Mouse (Mus musculus) A20 (cell line): ENCODE measurements at regions not wholly inside any gene's neighbourhood (a gene's known extent, or its start where the extent isn't known, plus 50 kb on each side); places are given as distances from the start of the nearest gene placed in this dataset.

Experiments used
- DNase-seq: peaks from one replicate; pipeline ENCODE4 v3.0.0-alpha.2; 2011; ENCODE audit warnings: low read depth, low spot score

DNA sequence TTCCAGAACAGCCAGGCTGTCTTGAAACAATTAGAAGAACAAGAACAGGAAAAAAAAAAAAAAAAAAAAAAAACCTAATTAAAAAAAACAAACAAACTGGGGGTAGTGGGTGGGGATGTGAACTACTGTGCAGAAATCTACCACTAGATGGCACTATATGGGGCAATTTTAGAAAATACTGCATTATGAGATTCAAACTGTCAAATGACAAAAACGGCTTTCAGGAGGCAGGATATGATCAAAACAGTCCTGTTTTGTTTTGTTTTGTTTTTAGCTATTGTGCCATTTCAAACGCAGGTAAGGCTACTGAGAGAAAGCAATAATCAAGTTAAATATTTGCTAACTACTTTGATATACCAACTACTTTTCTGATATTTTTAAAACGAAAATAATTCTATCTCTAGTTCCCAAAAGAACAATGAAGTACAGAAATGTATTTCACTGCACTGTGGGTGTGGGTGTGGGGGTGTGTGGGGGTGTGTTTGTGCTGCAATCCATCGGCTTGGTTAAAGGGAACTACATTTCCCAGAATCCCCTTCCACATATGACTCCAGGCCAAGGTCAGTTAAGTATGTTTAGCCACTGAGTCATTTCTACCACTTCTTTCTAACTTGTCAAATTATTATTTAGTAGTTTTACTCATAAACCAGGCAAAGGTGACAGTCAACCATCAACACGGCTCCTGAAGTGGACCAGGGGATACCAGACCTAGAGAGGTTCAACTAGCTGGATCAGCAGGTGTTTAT, 207.7 kb upstream of the Mkln1 start:
- peak; percentile 75 for DNase-seq

DNA sequence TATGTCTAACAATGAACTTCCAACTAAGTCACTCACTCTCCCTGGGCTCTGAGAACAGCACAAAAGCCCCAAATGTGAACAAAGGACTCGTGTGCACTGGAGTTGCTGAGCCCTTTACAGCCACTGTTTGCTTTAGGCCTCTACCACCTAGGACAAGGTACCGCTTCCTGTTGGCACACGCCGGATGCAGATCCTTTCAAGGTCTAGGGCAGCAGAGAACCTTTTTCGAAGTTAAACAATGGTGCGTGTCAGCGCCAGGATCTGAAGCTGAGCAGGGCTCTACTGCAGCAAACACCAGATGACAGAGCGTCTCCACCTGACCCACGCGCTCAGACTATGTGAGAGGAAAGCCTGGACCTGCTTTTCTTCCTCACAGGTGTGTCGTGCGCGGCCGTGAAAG, 207.0 kb upstream of the Mkln1 start:
- no peak for DNase-seq

DNA sequence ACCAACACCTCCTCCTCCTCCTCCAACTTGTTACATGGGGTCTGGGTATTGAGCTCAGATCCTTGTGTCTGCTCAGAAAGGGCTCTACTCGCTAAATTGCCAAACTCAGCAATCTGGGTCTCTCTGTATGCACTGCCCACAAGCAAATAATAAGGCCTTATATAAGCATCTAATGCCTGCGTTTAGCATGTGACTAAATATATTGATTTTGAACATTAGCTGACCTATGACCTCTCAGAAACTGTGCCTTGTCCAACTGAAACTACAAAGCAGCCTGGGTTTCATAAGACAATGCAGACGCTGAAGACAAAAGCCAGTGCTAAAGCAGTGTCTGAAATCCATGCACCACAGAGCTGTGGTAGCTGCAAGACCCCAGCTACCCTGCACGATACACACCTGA, 206.3 kb upstream of the Mkln1 start:
- DNase-seq, result no peak

DNA sequence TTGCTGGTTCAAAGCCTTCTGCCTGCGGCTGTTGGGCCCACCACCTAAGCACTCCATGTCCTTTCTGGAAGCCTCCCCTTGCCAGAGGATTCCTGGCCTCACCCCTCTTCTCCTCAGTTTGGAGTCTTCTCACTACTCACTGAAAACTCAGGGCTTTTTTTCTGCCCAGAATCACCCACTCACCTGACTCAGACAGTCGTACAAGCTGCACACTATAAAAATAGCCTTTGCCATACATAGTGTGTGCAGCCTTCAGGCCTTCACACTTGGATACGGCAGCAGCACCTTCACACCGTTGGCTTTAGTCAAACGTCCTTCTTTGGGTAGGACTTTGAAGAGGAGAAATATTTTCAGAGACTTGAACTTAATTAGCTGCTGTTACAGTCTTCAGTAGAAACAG, 205.3 kb upstream of the Mkln1 start:
- no peak for DNase-seq

DNA sequence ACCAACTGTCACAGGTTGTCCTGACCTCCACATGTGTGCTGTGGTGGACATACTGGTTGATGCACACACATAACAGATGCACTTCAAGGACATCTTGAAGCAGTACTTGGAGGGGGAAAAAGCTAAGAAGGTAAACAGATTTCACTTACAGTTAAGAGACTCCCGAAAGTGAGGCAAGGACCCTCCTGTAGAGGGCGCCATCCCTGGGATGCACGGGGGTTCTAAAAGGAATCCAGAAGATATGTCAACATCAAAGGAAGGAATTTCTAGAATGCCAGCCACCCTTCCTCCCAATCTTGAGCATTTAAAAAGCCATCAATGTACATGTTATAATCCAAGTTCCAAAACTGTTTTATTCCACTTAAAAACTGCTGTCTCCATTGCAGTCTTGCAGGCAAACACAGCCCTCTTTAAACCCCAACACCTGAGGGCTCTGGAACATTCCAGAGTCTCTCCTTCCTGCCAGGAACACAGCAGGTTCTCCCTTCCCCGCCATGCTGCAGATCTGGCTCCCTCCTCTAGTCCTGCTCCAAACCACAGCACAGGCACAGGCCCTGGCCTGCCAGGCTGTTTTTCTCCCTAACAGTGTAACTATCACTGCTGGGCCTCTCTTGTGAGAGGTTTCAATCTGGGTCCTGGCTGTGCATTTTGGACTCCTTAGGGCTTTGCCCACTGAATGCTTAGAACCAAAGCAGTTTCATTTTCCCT, 200.8 kb upstream of the Mkln1 start:
- peak; percentile 27 for DNase-seq

DNA sequence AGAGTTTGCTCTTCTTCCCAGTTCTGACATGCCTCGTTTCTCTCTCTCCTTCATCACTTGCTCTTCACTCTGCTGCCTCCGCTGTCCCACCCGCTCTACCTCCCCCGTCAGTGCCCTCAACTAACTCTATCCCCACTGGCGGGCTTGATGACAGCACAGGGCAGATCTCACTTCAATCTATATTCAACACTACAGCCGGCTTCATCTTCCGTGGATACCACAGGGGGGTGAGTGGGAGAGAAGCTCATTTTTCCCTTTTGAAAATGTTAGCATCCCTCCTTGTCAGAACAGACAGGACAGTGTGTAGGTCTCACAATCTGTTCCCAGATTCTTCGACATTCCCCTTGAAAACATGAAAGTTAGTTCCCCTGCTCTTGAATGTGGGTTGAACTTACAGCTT, 200.2 kb upstream of the Mkln1 start:
- no peak for DNase-seq

DNA sequence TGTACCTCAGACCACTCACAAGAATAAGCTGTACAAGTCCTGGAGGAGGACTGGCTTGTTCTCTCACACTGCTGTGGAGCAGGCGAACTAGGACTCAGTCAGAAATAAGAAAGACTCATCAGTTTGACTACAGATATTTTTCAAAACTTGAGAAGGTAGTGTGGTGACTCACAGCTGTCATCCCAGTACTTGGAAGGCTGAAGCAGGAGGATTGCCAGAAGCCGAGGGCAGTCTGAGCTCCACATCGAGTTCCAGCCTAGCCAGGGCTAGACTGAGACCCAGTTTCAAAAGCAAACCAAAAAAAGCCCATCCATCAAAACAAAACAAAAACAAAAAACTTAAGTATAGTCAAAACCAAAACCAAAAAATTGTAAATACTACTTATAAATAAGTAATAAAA, 197.8 kb upstream of the Mkln1 start:
- no peak for DNase-seq

DNA sequence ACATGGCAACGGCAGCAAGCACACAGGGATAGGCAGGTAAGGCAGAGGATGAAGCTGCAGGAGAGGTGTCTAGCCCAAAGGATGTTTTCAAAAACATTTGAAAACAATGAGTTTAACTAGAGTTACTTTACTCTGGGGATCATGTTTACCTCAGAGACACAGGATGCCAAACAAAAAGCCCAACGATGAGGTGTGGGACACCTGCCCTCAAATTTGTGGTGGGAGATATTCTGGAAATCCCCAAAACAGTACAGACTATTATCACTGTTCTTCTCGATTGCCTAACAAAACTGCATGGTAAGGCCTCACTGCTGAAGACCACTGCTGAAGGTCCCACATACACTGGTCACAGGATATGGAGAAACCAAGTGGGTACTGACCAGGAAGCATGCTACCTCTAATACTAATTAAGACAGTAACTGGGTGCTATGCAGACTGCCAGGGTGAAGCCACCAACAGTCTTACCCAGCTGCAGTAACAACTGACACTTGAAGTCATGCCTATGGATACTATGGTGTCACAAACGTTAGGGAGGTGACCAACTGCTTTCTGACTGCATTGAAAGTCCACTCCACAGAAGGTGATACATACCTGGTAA, 197.1 kb upstream of the Mkln1 start:
- no peak for DNase-seq

DNA sequence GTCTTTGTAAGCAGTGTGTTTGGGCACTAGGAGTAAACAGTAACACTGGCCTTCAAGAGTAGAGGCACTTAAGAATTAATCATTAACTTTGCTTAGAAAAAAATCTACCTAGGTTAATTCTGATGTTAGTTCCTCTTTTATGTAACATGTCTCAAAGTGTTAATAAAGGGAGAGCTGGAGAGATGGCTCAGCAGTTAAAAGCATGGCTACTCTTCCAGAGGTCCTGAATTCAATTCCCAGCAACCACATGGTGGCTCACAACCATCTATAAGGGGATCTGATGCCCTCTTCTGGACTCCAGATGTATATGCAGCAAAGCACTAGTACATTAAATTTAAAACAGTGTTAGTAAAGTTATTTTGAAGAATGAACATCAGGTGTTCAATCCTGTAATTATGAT, 195.9 kb upstream of the Mkln1 start:
- no peak for DNase-seq

DNA sequence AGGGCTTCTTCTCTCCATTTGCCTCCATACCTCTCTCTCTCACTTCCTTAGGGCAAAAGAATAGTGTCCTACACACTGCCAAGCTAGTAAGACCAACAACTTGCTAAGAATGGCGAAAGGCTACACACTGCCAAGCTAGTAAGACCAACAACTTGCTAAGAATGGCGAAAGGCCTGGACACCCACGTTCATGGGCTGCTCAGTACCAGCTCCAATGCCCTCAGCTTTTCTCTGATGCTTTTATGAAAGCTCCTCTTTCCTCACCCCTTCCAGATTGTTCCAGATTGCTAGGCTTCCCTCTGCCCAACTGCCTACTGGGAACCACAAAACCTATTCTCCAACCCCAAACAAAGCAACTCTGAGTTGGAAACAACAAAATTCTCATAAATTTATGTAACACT, 194.1 kb upstream of the Mkln1 start:
- DNase-seq, result no peak

DNA sequence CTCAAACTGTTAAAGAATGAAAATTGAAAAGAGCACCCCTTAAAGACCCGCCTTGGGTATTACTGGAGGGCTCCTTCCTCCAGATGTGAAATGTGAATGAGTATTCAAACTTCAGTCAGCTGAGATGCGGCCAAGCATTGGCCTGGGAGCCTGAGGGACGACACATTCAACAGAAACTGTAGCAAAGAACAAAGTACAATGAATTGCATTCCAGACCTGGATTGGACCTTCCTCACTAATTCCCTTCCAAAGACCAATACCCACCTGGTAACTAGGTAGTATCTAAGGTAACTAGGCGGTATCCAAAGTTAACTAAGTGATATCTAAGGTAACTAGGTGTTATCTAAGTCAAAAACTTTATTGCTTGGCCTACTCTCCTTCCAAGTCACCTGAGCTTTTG, 193.7 kb upstream of the Mkln1 start:
- no peak for DNase-seq

DNA sequence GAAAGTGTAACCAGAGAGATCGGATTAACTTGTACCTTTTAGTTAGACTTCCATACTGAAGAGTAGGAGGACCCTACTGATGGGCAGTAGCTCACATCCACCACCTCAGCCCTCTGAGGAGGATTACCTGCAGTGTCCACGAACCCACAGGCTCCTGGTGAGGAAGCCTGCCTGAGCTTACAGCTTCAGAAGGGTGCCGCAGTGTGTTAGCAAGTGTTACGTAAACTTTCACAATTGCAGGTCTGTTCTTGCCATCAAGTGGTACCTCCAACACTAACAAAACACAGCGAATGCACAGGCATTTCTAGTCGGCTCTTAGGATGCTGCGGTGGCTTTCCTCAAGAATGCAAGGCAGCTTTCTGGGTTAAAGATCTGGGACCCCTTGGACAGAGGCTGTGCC, 192.4 kb upstream of the Mkln1 start:
- no peak for DNase-seq

DNA sequence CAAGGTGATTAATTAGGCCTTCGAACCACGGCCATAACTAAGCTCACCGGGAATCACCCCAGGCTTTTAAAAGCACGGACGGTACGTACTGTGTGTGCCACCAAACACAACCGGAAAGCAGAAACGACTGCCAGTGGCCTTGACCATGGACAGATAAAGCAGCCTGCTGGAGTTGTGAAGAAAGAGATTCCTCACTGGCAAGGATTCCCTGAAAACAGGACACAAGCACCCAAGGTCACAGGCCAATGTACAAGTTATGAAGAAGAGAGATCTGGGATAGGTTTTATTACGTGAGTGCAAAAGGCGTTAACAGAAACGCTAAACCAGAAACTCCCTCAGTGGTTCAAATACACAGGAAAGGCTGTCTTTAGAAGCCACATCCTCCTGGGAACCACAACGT, 191.3 kb upstream of the Mkln1 start:
- no peak for DNase-seq

DNA sequence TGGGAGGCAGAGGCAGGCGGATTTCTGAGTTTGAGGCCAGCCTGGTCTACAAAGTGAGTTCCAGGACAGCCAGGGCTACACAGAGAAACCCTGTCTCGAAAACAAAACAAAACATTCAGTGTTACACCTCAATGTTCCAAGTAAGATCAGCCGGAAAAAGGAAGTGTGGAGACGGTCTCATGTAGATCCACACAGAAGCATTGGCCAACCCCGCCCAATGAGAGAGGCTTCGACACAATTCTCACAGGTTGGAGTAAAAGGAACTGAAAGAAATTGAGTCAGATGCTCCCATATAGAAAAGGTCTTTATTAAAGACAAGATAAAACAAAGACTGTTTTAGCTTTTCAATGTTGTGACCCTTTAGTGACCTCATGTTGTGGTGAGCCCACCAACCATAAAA, 190.3 kb upstream of the Mkln1 start:
- DNase-seq, result no peak

DNA sequence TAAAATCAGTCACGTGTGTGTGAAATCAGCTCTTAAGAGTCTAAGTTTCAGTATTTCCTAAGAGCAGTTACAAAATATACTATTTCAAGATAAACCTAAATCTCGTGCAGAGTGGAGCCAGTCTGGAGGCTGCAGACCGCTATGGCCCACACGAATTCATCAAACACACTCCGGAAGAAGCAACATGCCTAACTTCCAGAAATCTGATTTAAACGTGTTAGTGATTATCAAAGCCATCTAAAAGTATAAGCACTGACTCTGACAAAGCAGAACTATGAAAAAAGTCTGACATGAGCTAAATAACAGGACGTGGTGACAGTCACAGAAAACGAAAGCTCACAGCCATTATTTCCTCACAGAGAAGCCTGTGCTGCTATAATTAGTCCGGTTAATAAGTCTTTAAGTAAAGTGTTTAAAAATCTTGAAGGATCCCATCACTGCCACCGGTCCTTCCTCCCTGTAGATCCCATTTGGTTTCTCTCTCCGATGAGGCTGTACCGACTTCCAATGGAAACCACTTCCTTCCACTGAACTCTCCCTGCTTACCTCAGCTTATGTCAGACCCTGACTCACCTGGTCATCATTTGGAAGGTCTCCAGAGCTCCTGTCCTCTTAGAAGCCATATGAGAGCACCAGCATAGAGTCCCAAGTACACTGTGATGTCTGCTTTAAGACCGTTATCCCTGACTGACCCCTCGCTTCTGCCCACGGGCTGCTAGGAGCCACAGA, 189.0 kb upstream of the Mkln1 start:
- peak; percentile 49 for DNase-seq

DNA sequence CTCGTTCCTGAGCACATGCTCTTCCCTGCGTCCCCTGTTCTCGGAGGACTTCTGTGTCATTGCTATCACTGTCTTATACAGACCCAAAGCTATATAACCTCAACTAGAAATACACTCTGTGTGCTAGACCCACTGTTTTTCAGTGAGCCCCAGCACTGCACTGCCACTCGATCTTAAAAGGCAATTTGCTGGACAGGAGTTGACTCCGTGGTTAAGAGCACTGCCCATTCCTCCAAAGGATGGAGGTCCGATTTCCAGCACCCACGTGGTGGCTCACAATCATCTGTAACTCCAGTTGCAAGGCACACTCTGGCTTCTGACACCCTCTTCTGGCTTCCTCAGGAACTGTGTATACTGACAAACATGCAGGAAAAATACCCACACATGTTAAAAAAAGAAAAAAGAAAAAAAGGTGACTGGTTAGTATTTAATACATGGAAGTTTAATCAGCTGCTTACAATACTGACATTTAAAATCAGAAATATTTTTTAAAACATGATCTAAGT, 188.3 kb upstream of the Mkln1 start:
- no peak for DNase-seq

DNA sequence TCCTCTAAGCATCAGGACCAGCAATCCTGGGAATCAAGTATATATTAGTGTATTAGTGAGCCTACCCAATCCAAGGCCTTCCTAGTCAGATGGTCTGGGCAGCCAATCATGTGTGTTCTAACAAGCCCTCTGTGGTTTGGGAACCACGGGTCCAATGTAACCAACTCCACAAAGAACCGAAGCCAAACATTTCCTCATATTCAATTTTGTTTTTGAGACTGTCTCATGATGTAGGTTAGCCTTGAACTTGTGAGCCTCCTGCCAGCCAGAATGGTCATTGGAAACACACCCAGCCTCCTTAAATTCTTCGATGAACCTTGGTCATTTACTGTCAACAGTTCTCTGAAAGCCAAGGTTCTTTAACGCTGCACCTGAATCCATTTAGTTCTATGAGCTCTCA, 187.4 kb upstream of the Mkln1 start:
- DNase-seq, result no peak

DNA sequence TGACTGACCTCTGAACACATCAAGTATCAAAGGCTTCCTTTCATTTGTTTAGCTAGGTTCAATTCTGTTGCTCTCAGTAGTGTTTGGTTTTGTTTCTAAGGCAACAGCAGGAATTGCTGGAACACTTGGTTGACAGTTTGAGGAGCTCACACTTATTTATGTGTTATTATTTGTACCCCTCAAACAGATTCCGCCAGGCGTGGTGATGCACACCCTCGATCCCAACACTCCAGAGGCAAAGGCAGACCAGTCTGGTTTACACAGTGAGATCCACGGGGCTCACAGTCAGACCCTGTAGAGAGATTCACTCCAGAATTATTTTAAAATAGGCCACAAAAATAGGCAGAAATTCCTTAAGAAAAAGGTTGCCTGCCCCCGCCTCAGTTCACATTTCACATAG, 186.9 kb upstream of the Mkln1 start:
- DNase-seq, result no peak

DNA sequence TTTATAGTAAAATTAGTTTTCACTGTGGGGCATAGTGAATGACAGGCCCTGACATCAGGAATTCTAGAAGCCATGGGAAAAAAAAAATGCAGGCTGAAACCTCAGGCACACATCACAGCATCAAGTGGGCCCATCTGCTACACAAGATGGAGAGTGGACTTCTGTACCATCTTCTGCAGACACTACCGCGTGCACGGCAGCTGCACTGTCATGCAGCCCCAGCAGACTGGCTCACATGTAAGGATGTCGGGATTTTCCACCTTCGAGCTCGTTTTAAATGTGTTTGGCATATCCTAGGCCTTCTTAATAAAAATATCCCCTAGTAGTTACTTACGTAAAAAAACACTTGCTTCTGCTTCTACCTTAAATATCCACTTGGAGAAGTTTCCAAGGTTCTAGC, 186.5 kb upstream of the Mkln1 start:
- no peak for DNase-seq

DNA sequence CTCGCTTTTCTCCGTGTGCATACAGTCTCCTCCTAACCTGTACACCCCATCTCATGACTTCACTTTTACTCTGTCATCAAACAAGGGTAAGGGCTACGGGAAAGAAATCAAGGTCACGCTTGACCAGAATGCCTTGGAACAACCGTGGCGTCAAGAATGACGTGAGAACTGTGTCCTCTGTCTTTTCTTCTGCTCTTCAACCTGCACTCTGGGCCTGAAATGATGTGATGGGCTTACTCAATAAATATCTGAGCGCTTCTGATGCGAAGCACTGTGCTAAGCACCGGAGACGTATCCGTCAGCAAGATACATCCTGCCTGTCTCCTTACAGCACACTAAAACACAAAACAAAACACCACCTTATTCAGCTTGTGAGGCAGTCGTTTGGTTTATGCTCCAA, 185.8 kb upstream of the Mkln1 start:
- DNase-seq, result no peak

DNA sequence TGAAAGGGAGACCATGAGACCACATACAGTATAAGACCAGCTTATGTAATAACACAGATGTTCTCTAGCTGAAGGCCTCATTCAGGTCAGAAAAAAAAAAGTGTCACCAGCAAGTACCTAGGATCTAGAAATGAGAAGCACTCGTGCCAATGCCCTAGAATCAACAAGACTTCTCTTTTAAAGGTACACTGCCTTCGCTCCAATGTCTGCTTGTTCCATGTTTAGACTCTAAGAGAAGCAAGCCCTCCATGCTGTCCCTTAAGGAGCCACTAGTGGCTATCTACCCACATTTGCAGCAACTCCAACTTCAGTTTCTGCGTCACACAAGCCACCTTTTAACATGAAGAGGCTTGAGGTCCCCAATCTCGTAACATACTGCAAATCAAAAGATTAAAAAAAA, 185.4 kb upstream of the Mkln1 start:
- DNase-seq, result no peak

DNA sequence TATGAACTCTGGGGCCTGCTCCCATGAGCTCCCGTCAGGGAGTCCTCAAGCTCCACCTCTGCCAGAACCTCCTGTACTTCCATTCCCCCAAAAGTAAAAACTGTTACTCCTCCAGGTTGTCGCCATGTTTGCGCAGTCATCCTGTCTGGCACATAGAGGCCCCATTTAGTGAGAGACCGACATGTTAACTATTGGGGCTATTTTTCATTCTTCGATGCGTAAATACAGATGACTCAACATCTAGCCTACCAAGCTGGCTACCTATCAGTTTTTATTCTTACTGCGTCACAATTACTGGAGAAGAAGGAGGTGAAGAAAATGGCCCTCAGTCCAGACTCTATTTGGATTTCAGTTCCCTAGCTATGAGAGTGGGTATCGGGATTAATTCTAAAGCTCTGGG, 182.9 kb upstream of the Mkln1 start:
- DNase-seq, result no peak
